Comparison of ENCODE assay signal across 8 mouse cellular contexts in genomic region chr11:103346657-103347056, GRCm38 (mm10). TPM values are rescaled to one million over a fixed set of nuclear protein-coding genes. Genes with fewer than 3 reads are reported as not detected.
DNase-seq lines count a peak whose midpoint lies in the region; ATAC-seq lines count a peak whose summit lies in the region.

No protein-coding gene starts in this region.

- H3K9me3 ChIP-seq in liver, embryonic 15.5 days (replicated peaks), result no peaks in the 10 kb centered on the region
- H3K9me3 ChIP-seq in stomach, embryonic 15.5 days, result no peaks in the 10 kb centered on the region

- intact Hi-C loops in heart, postnatal 14 days (cut with DNase I), result no loop called here

- H3K27me3 ChIP-seq in liver, embryonic 15.5 days, result no peaks in the 10 kb centered on the region
- no peaks in the 10 kb centered on the region for H3K27me3 ChIP-seq in stomach, embryonic 15.5 days (replicated peaks)

- H3K27ac ChIP-seq in liver, embryonic 15.5 days (replicated peaks), result peak overlapping the region; percentile 48; the same call in 1 of the 2 replicates
- peak overlapping the region; percentile 90 for H3K27ac ChIP-seq in stomach, embryonic 15.5 days

- 0 out of 2 replicates have a peak overlapping the region, but pooled peaks have one; percentile 3 for H3K4me2 ChIP-seq in liver, embryonic 15.5 days
- H3K4me2 ChIP-seq in stomach, embryonic 15.5 days, result peak overlapping the region; percentile 33

- H3K4me1 ChIP-seq in liver, embryonic 15.5 days (replicated peaks), result peaks cover 28% of the 10 kb centered on the region
- peaks cover 17% of the 10 kb centered on the region for H3K4me1 ChIP-seq in stomach, embryonic 15.5 days

- 21% methylated on average over 5 of the region's 5 CpGs for WGBS in liver, embryonic 15.5 days (ENCODE audit: insufficient replicate concordance)
- WGBS in stomach, embryonic 15.5 days, result 30% methylated on average over 5 of the region's 5 CpGs

- ATAC-seq in liver, embryonic 15.5 days (ENCODE audit: insufficient read depth), result peak; percentile 51
- peak; percentile 90 for ATAC-seq in stomach, embryonic 15.5 days (ENCODE audit: insufficient read depth, low FRiP score, low read depth)
- ATAC-seq in frontal cortex, adult (ENCODE audit: low TSS enrichment), result no peak

- no peak overlapping the region for H3K9ac ChIP-seq in liver, embryonic 15.5 days
- no peak overlapping the region for H3K9ac ChIP-seq in stomach, embryonic 15.5 days

- DNase-seq in right cerebral cortex, postnatal 10 days (ENCODE audit: low spot score in 2 of 2), result peak; percentile 57 to 63
- DNase-seq in right cerebral cortex, adult 2 months (ENCODE audit: low spot score in 2 of 2), result no peak
- peak; percentile 61 to 62 for DNase-seq in heart, postnatal 14 days
- no peak for DNase-seq in layer of hippocampus, postnatal 10 days (ENCODE audit: low spot score in 2 of 2)
- no peak for DNase-seq in c-Kit-positive CD71-positive TER-119-positive erythroid progenitor cells, embryonic 14.5 days (ENCODE audit: low spot score)

- no peaks in the 10 kb centered on the region for H3K36me3 ChIP-seq in liver, embryonic 15.5 days (replicated peaks)
- H3K36me3 ChIP-seq in stomach, embryonic 15.5 days, result no peaks in the 10 kb centered on the region

- H3K4me3 ChIP-seq in liver, embryonic 15.5 days (replicated peaks), result no peak overlapping the region
- no peak overlapping the region for H3K4me3 ChIP-seq in stomach, embryonic 15.5 days (replicated peaks)

RNA-seq across cellular contexts. Expression of gene Arhgap27, which starts 16.8 kb away (rescaled TPM):
- total RNA-seq in heart, postnatal 14 days (2021), result 10 to 100 TPM; 27.2 to 29.1 TPM
- polyA plus RNA-seq in liver, embryonic 15.5 days (2015; fragmentation: Nextera tagmentation; extraction: Ambion mirVana), result 2.7 and 3.0 TPM in 2 replicates
- polyA plus RNA-seq in stomach, embryonic 15.5 days (2015; fragmentation: Nextera tagmentation; extraction: Ambion mirVana), result 21.2 and 21.5 TPM in 2 replicates
- total RNA-seq in layer of hippocampus, postnatal 10 days (2021), result 1 to 10 TPM; 8.7 to 9.3 TPM

Comparison
In these comparisons a context has a peak if more than half of its experiments do, and no peak if none do; other contexts are left out.
1. DNase-seq: peak in right cerebral cortex, postnatal 10 days (2 of 2) and heart, postnatal 14 days (2 of 2); none in right cerebral cortex, adult 2 months (0 of 2), layer of hippocampus, postnatal 10 days (0 of 2) and c-Kit-positive CD71-positive TER-119-positive erythroid progenitor cells, embryonic 14.5 days (single experiment).